Mouse (Mus musculus) liver (tissue): ENCODE data around the gene Sly.
"Not testable (repeated sequence)": the region's sequence is repeated elsewhere in the genome, so short reads cannot be mapped to it uniquely, and the experiment has no call there.

ENCODE experiments used
- DNase-seq: peaks from one replicate; pipeline ENCODE4 v3.0.0-alpha.2; 2020; ENCODE audit warnings: mixed read lengths

Gene Sly

GRCm38 (mm10) chrY:57186888-57187287, at the start of gene Sly:
TSS of gene Sly (plus strand) at chrY:57187188.
- DNase-seq: not testable (repeated sequence)
